Mouse (Mus musculus): ENCODE results near the gene Acrbp. TPM values are rescaled to one million over a fixed set of nuclear protein-coding genes. Genes with fewer than 3 reads are reported as not detected.

The Acrbp gene
- total RNA-seq, 2 experiments from 2014 or later: 8.6 TPM

DNA sequence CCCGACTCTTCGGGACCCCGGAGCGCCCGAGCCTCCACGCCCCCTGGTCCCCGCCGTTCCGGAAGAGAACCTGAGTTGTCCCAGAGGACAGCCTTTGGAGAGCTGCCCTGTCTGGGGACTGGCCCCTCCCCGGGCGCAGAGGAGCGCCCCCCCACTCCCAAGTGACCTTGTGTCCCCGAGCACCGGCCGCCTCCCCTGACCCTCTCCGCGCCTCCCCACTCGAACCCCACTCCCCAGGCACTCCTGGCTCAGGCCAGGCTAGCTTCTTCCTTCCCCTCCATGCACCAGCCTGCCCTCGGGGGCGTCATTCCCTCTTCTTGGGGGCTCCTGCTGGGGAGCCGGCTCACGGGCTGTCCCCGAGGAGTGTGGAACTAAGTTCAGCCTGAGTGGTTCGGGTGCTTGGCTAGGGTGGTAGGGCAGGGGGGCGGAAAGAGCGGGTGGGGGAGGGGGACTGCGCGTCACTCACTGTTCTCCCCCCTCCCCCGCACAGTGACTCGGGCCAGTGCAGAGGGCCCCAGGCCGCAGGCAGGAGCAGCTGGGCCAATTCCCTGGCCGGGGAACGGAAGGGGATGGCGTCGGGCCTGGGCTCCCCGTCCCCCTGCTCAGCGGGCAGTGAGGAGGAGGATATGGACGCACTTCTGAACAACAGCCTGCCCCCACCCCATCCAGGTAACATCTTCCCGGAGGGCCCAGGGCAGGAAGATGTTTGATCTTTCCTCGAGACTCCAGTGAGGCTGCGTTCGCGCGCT, 47.3 kb downstream of the Acrbp start:
- ATAC-seq (replicated peaks; ENCODE audit: low FRiP score, low TSS enrichment, poor library complexity, severe bottlenecking): no peak

GRCm38 (mm10) chr6:125097346-125097689, 47.8 kb downstream of the Acrbp start:
- ATAC-seq (replicated peaks; ENCODE audit: low FRiP score, low TSS enrichment, poor library complexity, severe bottlenecking): no peak

DNA sequence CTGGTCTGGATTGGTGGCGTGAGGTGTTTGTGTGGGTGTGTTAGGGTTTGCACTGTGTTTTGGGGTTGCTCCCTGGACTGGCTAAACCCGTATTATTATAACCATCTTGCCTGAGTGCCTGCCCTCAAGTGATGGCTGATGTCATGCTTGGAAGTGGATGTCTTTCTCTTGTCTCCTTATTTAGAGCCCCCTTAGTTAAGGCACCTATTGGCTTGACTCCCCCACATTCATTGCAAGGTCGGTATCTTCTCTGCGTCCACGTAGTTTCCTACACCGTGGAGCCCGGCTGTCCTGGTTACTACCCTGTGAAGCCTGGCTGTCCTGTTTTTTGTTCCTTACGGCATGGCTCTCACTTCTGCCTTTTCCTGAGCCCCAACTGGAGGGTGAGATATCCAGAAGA, 48.5 kb downstream of the Acrbp start:
- no peak for ATAC-seq (replicated peaks; ENCODE audit: low FRiP score, low TSS enrichment, poor library complexity, severe bottlenecking)

DNA sequence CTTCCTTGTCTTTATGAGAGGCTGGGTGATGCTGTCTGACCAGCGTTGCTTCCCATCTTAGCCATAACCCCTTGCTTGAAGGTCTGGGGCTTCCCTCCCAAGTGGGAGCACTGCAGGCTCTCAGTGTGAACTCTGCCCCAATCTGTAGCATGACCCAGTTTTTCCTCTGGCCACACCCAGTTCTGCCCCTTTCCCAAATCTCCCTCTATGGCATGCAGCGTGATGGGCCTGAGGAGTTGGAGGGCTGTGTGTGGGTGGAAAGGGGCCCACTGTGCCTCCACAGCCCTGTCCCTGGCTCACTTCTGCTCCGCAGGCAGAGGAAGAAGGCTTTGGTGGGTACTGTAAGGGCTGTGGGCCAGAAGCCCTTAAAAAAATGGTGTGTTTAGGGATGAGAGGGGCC, 49.0 kb downstream of the Acrbp start:
- no peak for ATAC-seq (replicated peaks; ENCODE audit: low FRiP score, low TSS enrichment, poor library complexity, severe bottlenecking)

DNA sequence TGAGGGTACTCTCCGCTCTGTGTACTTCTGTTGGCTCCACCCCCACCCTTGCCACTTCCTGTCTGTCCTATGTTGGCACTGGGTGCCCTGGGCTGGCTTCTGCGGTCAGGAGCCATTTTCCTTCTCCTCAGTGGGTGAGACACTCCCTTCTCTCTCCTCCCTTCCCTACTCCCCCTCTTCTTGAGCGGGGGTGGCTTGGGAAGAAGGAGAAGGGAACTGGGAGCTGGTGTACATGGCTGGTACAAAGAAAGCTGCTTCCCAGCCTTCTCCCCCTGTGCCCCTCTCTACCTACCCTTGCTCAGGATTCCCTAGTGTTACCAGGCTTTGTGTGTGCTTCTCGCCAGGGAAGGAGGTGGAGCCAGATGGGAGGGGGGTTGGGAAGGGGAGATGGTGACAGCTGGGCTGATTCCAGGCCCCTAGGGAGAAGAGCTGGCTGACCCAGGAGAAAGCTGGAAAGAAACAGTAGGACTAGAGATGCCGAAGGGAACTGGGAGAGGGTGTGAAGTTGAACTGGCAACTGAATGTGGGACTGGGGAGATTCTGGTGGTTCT, 50.0 kb downstream of the Acrbp start:
- peak; percentile 30; the same call in 1 of the 2 replicates for ATAC-seq (replicated peaks; ENCODE audit: low FRiP score, low TSS enrichment, poor library complexity, severe bottlenecking)

- ATAC-seq (replicated peaks; ENCODE audit: low FRiP score, low TSS enrichment, poor library complexity, severe bottlenecking): no peak
These were observed 52.0 kb downstream of the Acrbp start for GRCm38 (mm10) chr6:125101444-125101843.

- ATAC-seq (replicated peaks; ENCODE audit: low FRiP score, low TSS enrichment, poor library complexity, severe bottlenecking): peak; percentile 91
These were observed 54.7 kb downstream of the Acrbp start for GRCm38 (mm10) chr6:125104223-125104622.

GRCm38 (mm10) chr6:125107705-125108104, 58.2 kb downstream of the Acrbp start:
- ATAC-seq (replicated peaks; ENCODE audit: low FRiP score, low TSS enrichment, poor library complexity, severe bottlenecking): no peak

- ATAC-seq (replicated peaks; ENCODE audit: low FRiP score, low TSS enrichment, poor library complexity, severe bottlenecking): no peak
These were observed 59.9 kb downstream of the Acrbp start for GRCm38 (mm10) chr6:125109371-125109770.

- peak; percentile 78 for ATAC-seq (replicated peaks; ENCODE audit: low FRiP score, low TSS enrichment, poor library complexity, severe bottlenecking)
These were observed 61.4 kb downstream of the Acrbp start for GRCm38 (mm10) chr6:125110927-125111326.

DNA sequence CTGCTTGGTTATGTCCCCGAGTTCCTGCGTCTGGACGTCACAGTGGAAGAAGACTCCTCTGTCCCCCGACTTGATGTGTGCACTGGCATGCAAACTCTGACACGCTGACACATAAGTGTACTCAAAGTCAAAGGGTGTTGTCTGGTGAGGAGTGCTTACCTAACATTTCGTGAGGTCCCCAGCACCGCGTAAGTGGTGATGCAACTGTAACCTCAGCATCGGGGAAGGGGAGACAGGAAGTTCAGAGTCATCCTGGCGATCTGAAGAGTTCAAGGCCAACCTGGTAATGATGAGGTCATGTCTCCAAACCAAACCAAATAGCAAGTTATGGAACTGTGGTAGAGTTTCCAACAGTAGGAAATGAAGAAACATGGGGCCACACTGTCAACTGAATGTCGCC, 63.1 kb downstream of the Acrbp start:
- ATAC-seq (replicated peaks; ENCODE audit: low FRiP score, low TSS enrichment, poor library complexity, severe bottlenecking): no peak

Other genes with a start within 250 kb of the Acrbp start
- gene Spsb2, start 241.0 kb upstream of the Acrbp start, total RNA-seq (2014; fragmentation: Nextera tagmentation): 1.9 and 5.1 TPM in 2 replicates
- gene Spsb2, start 241.0 kb upstream of the Acrbp start, total RNA-seq (2017): 4.1 and 5.5 TPM in 2 replicates
- 258 and 264 TPM in 2 replicates for gene Tpi1, start 235.4 kb upstream of the Acrbp start, total RNA-seq (2014; fragmentation: Nextera tagmentation)
- gene Tpi1, start 235.4 kb upstream of the Acrbp start, total RNA-seq (2017): 179 and 201 TPM in 2 replicates
- gene Usp5, start 220.2 kb upstream of the Acrbp start, total RNA-seq (2014; fragmentation: Nextera tagmentation): 85.0 and 100 TPM in 2 replicates
- gene Usp5, start 220.2 kb upstream of the Acrbp start, total RNA-seq (2017): 75.7 and 80.9 TPM in 2 replicates
- gene Cdca3, start 220.1 kb upstream of the Acrbp start, total RNA-seq (2014; fragmentation: Nextera tagmentation): 100 and 181 TPM in 2 replicates
- gene Cdca3, start 220.1 kb upstream of the Acrbp start, total RNA-seq (2017): 90.3 and 111 TPM in 2 replicates
- not detected in 2 replicates for gene Gnb3, start 209.4 kb upstream of the Acrbp start, total RNA-seq (2014; fragmentation: Nextera tagmentation)
- gene Gnb3, start 209.4 kb upstream of the Acrbp start, total RNA-seq (2017): not detected in 2 replicates
- 0.61 and 3.0 TPM in 2 replicates for gene P3h3, start 191.9 kb upstream of the Acrbp start, total RNA-seq (2014; fragmentation: Nextera tagmentation)
- gene P3h3, start 191.9 kb upstream of the Acrbp start, total RNA-seq (2017): 0.89 and 2.2 TPM in 2 replicates
- not detected in 2 replicates for gene Gpr162, start 185.7 kb upstream of the Acrbp start, total RNA-seq (2014; fragmentation: Nextera tagmentation)
- gene Gpr162, start 185.7 kb upstream of the Acrbp start, total RNA-seq (2017): not detected in 2 replicates
- not detected in 2 replicates for gene Cd4, start 161.5 kb upstream of the Acrbp start, total RNA-seq (2014; fragmentation: Nextera tagmentation)
- not detected in 2 replicates for gene Cd4, start 161.5 kb upstream of the Acrbp start, total RNA-seq (2017)
- 0.09 and 0.35 TPM in 2 replicates for gene Lag3, start 138.0 kb upstream of the Acrbp start, total RNA-seq (2014; fragmentation: Nextera tagmentation)
- gene Lag3, start 138.0 kb upstream of the Acrbp start, total RNA-seq (2017): 1.6 TPM in 1 of 2 replicates, not detected in the other
- gene Ptms, start 129.6 kb upstream of the Acrbp start, total RNA-seq (2014; fragmentation: Nextera tagmentation): 5.3 and 30.7 TPM in 2 replicates
- gene Ptms, start 129.6 kb upstream of the Acrbp start, total RNA-seq (2017): 21.6 and 22.1 TPM in 2 replicates
- 103 and 117 TPM in 2 replicates for gene Mlf2, start 118.3 kb upstream of the Acrbp start, total RNA-seq (2014; fragmentation: Nextera tagmentation)
- 59.2 and 99.1 TPM in 2 replicates for gene Mlf2, start 118.3 kb upstream of the Acrbp start, total RNA-seq (2017)
- 71.0 and 117 TPM in 2 replicates for gene Cops7a, start 84.2 kb upstream of the Acrbp start, total RNA-seq (2014; fragmentation: Nextera tagmentation)
- 46.8 and 57.5 TPM in 2 replicates for gene Cops7a, start 84.2 kb upstream of the Acrbp start, total RNA-seq (2017)
- gene Pianp, start 53.0 kb upstream of the Acrbp start, total RNA-seq (2014; fragmentation: Nextera tagmentation): not detected in 2 replicates
- not detected in 2 replicates for gene Pianp, start 53.0 kb upstream of the Acrbp start, total RNA-seq (2017)
- 67.0 and 86.8 TPM in 2 replicates for gene Zfp384, start 40.5 kb upstream of the Acrbp start, total RNA-seq (2014; fragmentation: Nextera tagmentation)
- 18.5 and 18.6 TPM in 2 replicates for gene Zfp384, start 40.5 kb upstream of the Acrbp start, total RNA-seq (2017)
- 23.6 and 45.9 TPM in 2 replicates for gene Ing4, start 9.9 kb upstream of the Acrbp start, total RNA-seq (2014; fragmentation: Nextera tagmentation)
- gene Ing4, start 9.9 kb upstream of the Acrbp start, total RNA-seq (2017): 43.0 and 51.1 TPM in 2 replicates
- not detected in 2 replicates for gene Lpar5, start 18.2 kb downstream of the Acrbp start, total RNA-seq (2014; fragmentation: Nextera tagmentation)
- 4.3 TPM in 1 of 2 replicates, not detected in the other for gene Lpar5, start 18.2 kb downstream of the Acrbp start, total RNA-seq (2017)
- gene Chd4, start 46.3 kb downstream of the Acrbp start, total RNA-seq (2014; fragmentation: Nextera tagmentation): 153 and 188 TPM in 2 replicates
- gene Chd4, start 46.3 kb downstream of the Acrbp start, total RNA-seq (2017): 438 and 492 TPM in 2 replicates
- 92.2 and 114 TPM in 2 replicates for gene Nop2, start 82.2 kb downstream of the Acrbp start, total RNA-seq (2014; fragmentation: Nextera tagmentation)
- 108 and 125 TPM in 2 replicates for gene Nop2, start 82.2 kb downstream of the Acrbp start, total RNA-seq (2017)
- gene Iffo1, start 95.6 kb downstream of the Acrbp start, total RNA-seq (2014; fragmentation: Nextera tagmentation): 18.3 and 22.7 TPM in 2 replicates
- gene Iffo1, start 95.6 kb downstream of the Acrbp start, total RNA-seq (2017): 10.3 and 12.8 TPM in 2 replicates
- gene Gapdh, start 116.8 kb downstream of the Acrbp start, total RNA-seq (2014; fragmentation: Nextera tagmentation): 900 and 1,346 TPM in 2 replicates
- 535 and 806 TPM in 2 replicates for gene Gapdh, start 116.8 kb downstream of the Acrbp start, total RNA-seq (2017)
- 285 and 384 TPM in 2 replicates for gene Ncapd2, start 142.0 kb downstream of the Acrbp start, total RNA-seq (2014; fragmentation: Nextera tagmentation)
- gene Ncapd2, start 142.0 kb downstream of the Acrbp start, total RNA-seq (2017): 186 and 262 TPM in 2 replicates
- gene Mrpl51, start 142.1 kb downstream of the Acrbp start, total RNA-seq (2014; fragmentation: Nextera tagmentation): 163 and 194 TPM in 2 replicates
- 120 and 151 TPM in 2 replicates for gene Mrpl51, start 142.1 kb downstream of the Acrbp start, total RNA-seq (2017)
- gene Vamp1, start 165.9 kb downstream of the Acrbp start, total RNA-seq (2014; fragmentation: Nextera tagmentation): 14.9 and 25.5 TPM in 2 replicates
- gene Vamp1, start 165.9 kb downstream of the Acrbp start, total RNA-seq (2017): 2.3 and 4.9 TPM in 2 replicates
- gene Tapbpl, start 182.2 kb downstream of the Acrbp start, total RNA-seq (2014; fragmentation: Nextera tagmentation): 2.0 and 3.6 TPM in 2 replicates
- gene Tapbpl, start 182.2 kb downstream of the Acrbp start, total RNA-seq (2017): 4.8 and 8.6 TPM in 2 replicates
- 8.0 and 9.4 TPM in 2 replicates for gene Cd27, start 187.3 kb downstream of the Acrbp start, total RNA-seq (2014; fragmentation: Nextera tagmentation)
- gene Cd27, start 187.3 kb downstream of the Acrbp start, total RNA-seq (2017): 6.6 and 14.3 TPM in 2 replicates
- gene Tuba3a, start 236.4 kb downstream of the Acrbp start, total RNA-seq (2014; fragmentation: Nextera tagmentation): not detected in 2 replicates
- gene Tuba3a, start 236.4 kb downstream of the Acrbp start, total RNA-seq (2017): not detected in 2 replicates

Measured in megakaryocyte-erythroid progenitor cell, adult 5-6 weeks (primary cell).